Mouse (Mus musculus): ENCODE results near the gene Cgnl1. TPM values are rescaled to one million over a fixed set of nuclear protein-coding genes. Genes with fewer than 3 reads are reported as not detected.
"Not testable (repeated sequence)": the region's sequence is repeated elsewhere in the genome, so short reads cannot be mapped to it uniquely, and the experiment has no call there.

Gene Cgnl1
- total RNA-seq, 2 experiments from 2014 or later = 0.26 TPM; not detected in 1

DNA sequence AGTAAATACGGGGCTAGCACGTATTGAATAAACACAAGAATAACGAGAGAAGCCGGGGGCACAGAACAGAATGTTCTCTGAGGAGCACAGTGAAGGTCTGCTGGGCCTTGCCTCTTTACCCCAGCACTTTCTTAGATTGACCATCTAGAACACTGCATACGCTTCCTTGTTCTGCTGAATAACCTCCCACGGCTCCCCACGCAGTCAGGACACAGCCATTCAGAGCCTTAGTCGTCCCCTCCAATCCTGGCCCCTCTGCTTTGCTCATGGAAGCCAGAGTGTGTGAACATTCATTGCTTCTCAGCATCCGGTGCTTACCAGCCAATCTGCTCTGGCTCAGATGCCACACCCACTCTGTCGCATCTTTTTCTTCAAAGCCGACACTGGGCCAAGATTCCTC, 133.2 kb downstream of the Cgnl1 start:
- no peak for ATAC-seq (replicated peaks; ENCODE audit: low FRiP score, poor library complexity, severe bottlenecking)

DNA sequence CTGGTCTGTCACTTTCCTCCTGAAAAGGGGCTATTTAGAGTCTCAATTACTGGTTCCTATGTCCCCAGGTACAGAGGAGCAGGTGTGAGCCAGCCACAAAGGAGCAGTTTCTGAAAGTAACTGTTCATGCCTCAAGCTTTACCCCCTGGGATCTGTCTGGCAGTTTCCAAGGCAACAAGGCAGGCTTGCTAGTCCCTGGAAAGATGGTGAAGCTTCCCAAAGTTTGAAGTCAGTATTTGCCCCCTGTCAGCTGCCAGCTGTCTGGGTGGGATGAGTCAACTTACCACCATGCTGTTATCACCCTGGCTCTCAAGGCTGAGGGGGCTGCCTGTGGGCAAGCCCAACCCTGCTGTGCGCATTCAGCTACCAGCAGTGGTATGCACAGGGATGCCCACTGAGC, 134.5 kb downstream of the Cgnl1 start:
- ATAC-seq (replicated peaks; ENCODE audit: low FRiP score, poor library complexity, severe bottlenecking) = no peak

DNA sequence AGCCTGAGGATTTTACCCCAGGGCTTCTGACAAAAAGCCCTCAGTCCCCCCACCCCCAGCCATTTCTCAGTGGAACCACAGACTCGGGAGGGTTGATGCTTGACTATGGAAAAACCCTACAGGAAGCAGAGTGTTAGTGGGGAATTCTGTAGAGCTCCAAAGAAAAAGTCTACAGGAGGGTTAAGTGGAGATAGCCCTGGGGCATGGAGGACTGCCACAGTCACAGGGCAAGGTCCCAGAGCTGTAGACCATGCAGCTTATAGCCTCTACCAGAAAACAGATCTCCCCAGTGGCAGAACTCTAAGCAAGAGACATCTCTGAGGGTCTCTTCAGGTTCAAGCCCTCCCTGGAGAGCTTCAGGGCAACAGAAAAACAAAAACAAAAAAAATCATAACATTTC, 135.8 kb downstream of the Cgnl1 start:
- ATAC-seq (replicated peaks; ENCODE audit: low FRiP score, poor library complexity, severe bottlenecking) = no peak

DNA sequence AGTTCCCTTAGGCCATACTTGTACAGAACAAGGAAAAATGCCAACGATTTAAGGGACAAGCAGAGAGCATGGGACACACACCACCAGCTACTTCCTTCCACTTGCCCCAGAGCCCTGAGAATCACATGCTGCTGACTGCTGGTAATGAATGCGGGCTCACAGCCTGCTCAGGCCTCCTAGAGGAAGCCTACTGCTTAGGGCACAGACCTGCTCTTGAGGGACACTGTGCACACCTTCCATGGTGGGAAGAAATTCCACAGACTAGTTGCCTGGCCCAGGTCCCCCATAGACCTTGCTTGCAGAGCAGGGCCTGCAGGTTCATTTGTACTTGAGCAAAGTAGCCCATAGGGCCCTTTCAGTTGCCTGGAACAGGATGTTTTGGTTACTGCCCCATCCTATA, 136.5 kb downstream of the Cgnl1 start:
- ATAC-seq (replicated peaks; ENCODE audit: low FRiP score, poor library complexity, severe bottlenecking) = no peak

DNA sequence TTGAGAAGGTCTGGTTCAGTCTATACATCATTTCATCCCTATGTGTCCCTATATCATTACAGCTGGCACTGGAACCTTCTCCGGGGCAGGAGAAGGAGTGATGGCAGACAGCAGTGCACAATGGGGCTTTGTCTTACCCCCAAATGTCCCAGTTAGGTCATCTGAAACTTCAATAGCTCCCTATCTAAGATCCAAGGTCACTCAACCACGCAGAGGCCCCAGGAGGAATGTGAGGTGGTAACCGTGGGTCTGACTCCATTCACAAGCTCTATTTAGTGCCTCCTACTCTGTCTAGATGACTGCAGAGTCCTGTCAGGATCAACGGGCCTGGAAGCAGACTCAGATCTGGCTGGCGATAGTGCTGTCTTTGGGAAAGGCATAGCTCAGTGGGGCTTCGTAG, 142.5 kb downstream of the Cgnl1 start:
- no peak for ATAC-seq (replicated peaks; ENCODE audit: low FRiP score, poor library complexity, severe bottlenecking)

DNA sequence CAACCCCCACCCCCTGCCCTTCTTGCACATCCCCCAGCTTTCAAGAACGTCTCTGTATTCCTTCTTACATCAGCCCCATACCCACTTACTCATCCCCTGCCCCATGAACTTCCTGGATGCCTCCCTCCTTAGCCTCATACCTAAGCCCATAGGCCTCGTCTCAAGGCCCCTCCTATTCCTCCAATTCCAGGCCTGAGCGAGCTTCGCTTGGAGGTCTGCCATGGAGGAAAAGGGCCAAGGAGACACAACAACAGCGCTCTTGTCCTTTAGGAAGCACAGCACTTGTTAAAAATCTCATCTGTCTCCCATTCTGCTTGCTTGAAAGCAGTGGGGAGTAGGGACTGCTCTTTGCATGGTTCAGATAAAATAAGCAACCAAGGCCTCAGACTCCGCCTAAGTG, 143.1 kb downstream of the Cgnl1 start:
- ATAC-seq (replicated peaks; ENCODE audit: low FRiP score, poor library complexity, severe bottlenecking) = no peak

DNA sequence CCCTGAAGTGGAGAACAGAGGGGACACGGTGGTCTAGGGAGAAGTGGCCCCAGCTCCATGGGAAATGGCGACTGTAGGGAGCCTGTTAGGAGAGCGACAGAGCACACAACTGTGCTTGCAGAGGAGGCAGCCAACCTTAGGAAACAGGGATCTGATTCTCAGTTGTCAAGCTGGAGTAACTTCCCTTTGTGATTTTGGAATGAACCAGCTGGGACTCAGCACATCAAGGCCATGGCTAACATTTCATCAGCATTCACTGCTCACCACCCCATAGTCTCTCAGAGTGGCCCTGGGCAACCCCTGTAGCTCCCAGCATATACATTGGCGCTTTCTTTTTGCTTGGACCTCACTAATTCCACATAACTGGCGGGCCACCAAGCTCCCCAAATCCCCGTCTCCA, 145.4 kb downstream of the Cgnl1 start:
- ATAC-seq (replicated peaks; ENCODE audit: low FRiP score, poor library complexity, severe bottlenecking) = no peak

DNA sequence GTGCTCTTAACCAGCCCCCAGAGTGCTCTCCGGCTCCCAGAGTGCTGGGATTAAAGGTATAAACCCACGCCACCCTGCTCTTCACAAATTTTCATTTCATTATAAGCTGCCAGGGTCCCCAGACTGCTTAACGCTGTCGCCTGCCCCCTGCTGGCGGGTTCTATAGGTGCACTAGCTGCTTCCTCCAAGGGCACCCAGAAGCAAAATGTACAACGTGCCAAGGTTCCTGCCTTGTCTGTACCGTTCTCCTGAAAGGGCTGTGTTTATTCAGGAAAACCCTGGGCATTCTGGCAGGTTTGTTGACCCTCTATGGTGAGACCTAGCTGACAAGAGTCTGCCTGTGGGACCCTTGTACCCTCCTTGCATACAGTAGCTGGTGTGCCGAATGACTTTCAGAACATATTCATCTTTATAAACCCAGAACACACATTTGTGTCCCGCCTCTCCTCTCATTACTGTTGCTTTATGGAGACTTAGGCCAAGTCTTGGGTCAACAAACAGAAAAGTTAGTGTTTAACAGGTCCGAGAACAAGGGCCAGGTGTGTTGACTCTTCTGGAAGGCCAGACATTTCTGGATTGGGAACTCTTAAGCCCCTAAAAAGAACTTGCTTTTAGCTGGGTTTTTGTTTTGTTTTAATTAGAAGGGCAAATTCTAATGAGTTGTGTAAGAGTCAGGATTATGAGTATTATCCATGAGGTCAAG, 146.5 kb downstream of the Cgnl1 start:
- ATAC-seq (replicated peaks; ENCODE audit: low FRiP score, poor library complexity, severe bottlenecking) = no peak

DNA sequence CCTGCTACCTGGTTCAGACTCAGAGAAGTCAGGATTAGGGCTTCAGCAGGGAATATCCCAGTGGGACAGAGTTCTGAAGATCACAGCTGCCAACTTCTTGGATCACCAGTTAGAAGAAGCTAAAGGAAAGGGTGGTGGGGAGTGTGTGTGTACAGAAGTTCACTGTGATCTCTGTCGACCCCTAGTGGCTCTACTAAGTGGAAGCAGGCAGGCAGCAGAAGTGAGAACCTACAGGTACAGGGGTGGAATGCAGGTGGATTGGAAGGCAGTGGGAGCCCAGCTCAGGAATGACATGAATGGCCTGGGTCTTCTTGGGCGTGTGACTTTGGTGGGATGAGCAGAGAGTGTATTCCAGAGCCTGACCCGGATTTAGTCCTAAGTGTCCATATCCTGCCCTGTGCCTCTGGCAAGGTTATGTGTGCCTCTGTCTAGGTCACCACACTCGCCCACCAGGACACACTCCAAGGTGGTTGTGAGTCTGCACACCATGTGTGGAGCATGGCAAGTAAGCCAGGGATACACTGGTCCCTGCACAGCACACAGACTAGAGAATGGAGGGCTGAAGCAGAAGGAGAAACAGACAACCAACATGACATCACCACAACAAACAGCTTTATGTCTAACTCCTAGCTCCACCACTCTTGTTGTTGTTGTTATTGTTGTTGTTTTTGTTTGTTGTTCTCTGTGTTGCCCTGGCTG, 147.4 kb downstream of the Cgnl1 start:
- ATAC-seq (replicated peaks; ENCODE audit: low FRiP score, poor library complexity, severe bottlenecking) = 0 out of 2 replicates have a peak, but pooled peaks have one; percentile 20

DNA sequence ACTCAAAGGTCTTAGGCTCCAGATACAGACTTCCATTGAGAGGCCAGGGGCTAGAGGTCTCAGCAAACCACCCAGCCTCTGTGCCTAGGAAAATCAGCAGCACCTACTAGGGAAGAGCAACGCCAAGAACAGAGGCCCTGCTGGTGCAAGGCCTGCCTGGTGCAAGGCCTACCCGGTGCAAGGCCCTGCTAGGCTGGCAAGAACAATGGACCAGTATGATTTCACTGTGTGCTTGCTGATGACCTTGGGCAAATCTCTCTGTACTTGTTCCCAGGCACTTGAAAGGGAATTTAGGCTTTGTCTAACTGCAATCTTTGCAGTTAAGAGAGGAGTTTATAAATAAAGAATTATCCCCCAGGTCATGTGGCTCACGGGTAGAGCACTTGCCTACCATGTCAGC, 148.8 kb downstream of the Cgnl1 start:
- no peak for ATAC-seq (replicated peaks; ENCODE audit: low FRiP score, poor library complexity, severe bottlenecking)

DNA sequence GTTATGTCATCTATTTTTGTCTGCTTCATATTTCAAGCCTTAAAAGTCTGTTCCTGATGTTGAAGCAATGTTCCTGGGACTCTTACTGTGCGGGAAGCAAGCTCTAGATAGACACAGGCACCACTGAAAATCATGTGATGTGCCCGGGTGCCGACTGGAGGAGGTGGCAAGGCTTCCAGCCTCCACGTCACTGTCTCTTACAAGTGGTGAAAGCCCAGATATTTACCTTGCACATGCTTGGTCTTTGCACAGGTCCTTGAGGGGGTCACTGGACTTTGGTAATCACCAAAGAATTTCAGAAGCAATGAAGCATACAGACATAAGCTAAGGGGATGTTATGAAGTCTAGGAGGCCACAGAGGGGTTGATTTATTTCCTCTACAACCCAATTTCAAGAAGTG, 149.4 kb downstream of the Cgnl1 start:
- no peak for ATAC-seq (replicated peaks; ENCODE audit: low FRiP score, poor library complexity, severe bottlenecking)

DNA sequence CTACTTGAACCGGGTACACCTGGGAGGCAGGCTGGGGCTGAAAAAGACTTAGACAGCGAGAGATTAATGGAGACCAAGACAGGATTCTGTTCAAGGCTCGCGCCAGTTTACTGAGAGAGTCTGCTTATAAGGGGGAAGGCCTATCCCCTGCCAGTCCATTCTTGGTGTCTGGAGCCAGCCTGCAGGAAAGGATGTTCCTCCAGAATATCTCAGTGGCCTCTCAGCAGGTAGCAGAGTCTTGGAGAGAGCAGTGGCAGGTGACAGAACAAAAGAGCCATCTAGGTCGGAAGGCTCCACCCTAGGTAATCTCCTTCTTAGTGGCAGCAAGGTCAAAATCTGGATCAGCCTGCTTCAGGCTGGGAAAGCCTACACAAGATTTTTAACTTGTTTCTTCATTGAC, 151.3 kb downstream of the Cgnl1 start:
- not testable (repeated sequence) for ATAC-seq (replicated peaks; ENCODE audit: low FRiP score, poor library complexity, severe bottlenecking)

DNA sequence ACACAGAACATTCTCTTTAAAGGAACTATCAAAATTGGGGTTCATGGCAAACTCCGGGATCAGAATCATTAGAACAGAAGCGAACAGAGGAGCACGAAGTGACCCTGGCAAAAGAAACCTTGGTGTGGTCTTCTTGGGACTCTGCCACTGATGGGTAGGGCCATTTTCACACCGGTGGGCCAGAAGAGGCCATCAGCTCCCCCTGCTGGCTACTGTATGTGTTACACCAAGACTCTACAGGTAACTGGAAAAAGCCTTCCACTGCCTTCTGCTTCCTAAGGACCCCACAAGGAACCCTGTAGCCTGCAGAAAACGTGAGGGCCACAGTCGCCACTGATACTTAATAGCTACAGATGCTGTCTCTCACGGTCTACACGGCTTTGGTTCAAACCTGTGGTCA, 154.0 kb downstream of the Cgnl1 start:
- 0 out of 2 replicates have a peak, but pooled peaks have one; percentile 57 for ATAC-seq (replicated peaks; ENCODE audit: low FRiP score, poor library complexity, severe bottlenecking)

DNA sequence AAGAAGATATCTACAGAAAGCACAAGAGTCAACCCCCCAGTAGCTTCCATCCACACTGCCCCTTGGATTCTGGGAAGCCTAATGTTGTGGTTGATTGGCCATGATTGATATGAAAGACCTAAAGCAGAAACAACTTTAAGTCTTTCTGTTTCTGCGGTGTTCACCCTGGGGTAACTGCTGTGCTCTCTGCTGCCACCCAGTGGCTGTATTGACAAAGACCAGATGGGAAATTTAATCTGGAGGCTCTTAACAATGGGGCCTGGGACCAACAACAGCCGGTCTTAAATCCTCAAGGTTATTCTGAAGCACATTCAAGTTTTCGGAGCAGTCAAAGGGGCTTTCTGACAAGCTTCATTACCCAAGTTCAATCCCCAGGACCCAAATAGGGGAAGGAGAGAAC, 155.2 kb downstream of the Cgnl1 start:
- peak; percentile 73 for ATAC-seq (replicated peaks; ENCODE audit: low FRiP score, poor library complexity, severe bottlenecking)

DNA sequence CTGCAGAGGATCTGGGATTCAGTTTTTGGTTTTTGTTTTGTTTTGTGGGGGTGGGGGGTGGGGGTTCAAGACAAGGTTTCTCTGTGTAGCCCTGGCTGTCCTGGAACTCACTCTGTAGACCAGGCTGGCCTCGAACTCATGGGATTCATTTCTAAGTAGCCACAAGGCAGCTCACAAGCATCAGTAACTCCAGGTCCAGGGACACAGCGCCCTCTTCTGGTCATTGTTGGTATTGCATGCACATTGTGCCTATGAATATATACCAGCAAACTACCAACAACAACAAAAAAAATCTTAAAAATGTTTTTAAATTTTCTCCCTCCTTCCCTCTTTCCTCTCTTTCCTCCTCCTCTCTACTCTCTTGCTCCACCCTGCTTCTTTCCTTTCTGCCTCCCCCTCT, 156.8 kb downstream of the Cgnl1 start:
- ATAC-seq (replicated peaks; ENCODE audit: low FRiP score, poor library complexity, severe bottlenecking) = no peak

DNA sequence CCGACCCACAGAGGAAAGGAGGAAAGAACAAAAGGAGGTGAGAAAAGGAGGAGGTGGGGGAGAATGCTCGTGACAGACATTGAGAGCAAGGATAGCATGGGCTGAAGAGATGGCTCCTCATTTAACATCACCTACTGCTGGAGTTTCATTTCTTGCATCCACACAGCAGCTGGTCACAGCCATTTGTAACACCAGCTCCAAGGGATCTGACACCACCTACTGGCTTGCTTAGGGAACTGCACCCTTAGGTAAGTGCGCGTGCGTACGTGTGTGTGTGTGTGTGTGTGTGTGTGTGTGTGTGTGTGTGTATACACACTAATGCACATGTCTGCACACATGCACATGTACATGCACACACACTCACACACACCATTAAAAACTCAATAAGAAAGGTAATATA, 158.4 kb downstream of the Cgnl1 start:
- no peak for ATAC-seq (replicated peaks; ENCODE audit: low FRiP score, poor library complexity, severe bottlenecking)

DNA sequence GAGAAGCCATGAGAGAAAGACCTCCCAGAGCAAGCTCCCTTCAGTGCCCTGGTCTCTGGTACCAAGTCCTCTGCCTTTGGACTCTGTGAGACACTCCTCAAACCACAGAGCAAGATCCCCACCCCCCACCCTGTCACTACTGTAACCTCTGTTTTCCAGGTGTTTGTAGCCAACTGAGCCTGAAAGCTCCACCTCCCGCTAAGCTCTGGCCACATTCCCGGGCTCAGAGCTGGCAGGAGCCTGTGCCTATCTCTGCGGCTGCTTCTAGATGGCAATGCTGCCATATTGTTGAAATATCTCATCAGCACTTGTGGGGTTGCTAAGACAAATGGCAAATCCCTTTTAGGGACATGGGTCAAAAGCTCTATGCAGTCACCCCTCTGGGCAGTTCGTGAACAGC, 159.5 kb downstream of the Cgnl1 start:
- ATAC-seq (replicated peaks; ENCODE audit: low FRiP score, poor library complexity, severe bottlenecking) = no peak

DNA sequence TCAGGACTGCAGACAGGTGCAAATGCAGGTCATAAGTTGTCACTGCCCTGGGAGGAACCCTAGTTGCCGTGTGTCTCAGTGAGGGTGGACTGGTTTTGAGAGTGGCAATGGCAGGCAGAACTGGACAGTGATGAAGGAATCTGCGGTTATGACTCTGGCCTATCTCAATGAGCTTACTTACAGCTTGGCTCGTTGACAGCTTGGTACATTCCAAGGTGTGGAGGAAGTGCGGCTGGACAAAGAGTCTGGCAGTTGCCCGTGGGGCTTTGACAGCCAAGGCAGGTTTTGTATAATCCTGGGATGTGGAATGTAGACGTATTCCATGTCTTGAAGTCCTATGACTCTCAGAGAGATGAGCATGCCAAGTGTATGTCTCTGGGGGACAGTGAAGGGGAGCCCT, 162.4 kb downstream of the Cgnl1 start:
- no peak for ATAC-seq (replicated peaks; ENCODE audit: low FRiP score, poor library complexity, severe bottlenecking)

DNA sequence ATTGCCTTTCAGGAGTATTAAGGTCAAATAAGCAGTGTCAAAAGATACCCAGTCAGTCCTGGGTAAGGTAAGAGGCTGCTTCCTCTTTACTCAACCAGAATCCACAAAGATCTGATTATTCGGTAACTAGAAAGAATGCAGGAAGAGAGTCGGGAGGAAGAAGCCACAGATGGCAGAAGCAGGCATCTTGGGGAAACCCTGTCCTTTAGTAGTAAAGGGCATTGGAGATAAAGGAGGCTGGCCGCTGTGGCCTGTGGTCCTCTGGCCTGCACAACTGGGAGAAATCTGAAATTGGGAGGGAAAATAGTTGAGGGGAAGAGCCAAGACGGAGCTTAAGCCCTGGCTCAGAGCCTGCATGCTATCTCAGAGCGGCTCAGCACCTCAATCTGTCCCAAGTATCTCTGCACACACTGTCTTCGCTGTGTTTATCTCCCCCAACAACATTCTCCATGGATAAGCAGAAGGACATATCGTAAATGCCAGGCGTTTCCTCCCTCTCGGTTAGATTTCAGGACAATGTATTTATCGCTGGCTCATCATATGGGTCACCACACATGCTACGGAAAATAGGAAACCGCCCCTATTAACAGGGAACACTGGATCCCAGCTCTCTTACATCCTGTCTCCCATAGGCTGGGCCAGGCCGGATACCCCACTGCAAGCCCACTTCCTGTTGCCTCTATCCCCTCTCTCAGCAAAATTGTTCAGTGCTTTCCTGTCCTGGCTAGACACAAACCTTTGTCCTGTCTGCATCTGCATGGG, 164.9 kb downstream of the Cgnl1 start:
- no peak for ATAC-seq (replicated peaks; ENCODE audit: low FRiP score, poor library complexity, severe bottlenecking)

DNA sequence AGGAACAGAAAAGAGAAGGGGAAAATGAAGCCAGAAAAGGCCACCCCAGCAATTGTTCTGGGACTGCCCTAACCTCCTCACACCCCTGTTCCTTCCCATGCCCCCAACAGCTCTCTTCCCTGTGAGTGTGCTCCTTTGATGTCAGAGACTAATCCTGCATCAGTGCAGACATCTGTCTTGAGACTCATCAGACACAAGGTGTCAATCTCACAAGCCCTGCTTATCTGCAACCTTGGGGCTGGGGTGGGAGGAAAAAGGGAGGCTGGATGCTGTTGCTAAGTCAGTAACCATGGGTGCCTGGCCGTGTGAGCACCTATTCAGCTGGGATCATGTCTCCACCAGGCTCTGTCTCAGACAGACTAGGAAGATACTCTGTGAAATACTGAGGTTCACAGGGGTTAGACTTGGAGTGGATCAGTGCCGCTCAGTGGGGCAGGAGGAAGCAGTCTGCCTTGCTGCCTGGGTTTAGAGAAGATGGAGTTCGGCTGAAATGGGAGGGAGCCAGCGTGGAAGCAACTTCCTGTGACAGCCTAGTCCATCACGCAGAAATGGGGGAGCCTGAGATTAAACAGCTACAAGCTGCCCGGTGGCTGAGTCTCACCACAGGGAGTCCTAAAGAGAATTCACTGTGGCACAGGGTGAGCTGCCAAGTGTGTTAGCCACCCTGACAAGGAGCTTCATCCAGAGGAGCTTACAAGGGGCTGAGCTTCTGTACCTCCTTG, 166.3 kb downstream of the Cgnl1 start:
- no peak for ATAC-seq (replicated peaks; ENCODE audit: low FRiP score, poor library complexity, severe bottlenecking)

Data from erythroblast, adult 5-6 weeks (primary cell).